Mouse (Mus musculus) liver, embryonic 14.5 days (tissue): ENCODE measurements at regions not wholly inside any gene's neighbourhood (a gene's known extent, or its start where the extent isn't known, plus 50 kb on each side); places are given as distances from the start of the nearest gene placed in this dataset.

ENCODE experiments used
- CTCF ChIP-seq: IDR thresholded peaks from 2 replicates; pipeline ENCODE4 v1.5.1; 2016; ENCODE audit warnings: antibody characterized with exemption, low read depth, control low read depth
- EP300 ChIP-seq: IDR thresholded peaks from 2 replicates; pipeline ENCODE4 v1.6.1; 2016; ENCODE audit warnings: antibody characterized with exemption, low read depth

GRCm38 (mm10) chr2:19148812-19149211 is 50.3 kb upstream of the Armc3 start:
- TF ChIP-seq CTCF, result no peak
- TF ChIP-seq EP300, result no peak
